In the genomic region with DNA sequence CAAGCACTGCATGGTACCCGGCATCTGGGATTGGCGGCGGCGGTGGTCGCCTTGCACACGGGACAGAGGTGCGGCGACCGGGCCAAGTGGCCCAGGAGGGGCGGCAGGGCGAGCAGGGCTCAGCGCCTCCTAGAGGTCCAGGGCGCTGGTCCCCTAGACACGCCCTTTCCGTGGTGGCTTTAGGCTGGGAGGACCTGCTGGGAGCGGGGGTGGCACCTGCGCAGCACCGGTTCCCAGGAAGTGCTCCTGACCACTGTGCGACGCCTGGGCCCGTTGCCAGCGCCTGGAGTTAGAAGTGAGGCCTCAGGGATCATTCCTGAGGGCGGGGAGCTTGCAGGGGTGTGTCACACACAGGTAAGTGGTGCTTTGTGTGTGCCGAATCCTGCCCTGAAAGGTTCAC, we compare ENCODE assay signal across 9 mouse cellular contexts. TPM values are rescaled to one million over a fixed set of nuclear protein-coding genes. Genes with fewer than 3 reads are reported as not detected.
DNase-seq lines count a peak whose midpoint lies in the region; ATAC-seq and TF ChIP-seq lines count a peak whose summit lies in the region.
"Had no signal": no experiment of that assay in that cellular context is flagged by ENCODE, and none has a peak within 500 bp of the region (broad histone marks: within the 10 kb centered on the region; RNA-seq: fewer than 3 reads in every experiment).

A gene (minus strand): TSS at position 229 of the 400 bp plus-strand sequence.

- DNase-seq in cerebellum, postnatal 36 days = peak; percentile 8 to 20
- DNase-seq in cerebellum, adult 11 months = no peak
- DNase-seq in limb, embryonic 14.5 days (ENCODE audit: low spot score) = no peak
- peak; percentile 62 for DNase-seq in thymus, postnatal 4 days
- DNase-seq in left cerebral cortex, adult 18-20 months (ENCODE audit: low spot score in 2 of 2) = no peak

- 2% methylated on average over 24 of the region's 24 CpGs for WGBS in hindbrain, embryonic 12.5 days
- WGBS in limb, embryonic 14.5 days = 3% methylated on average over 24 of the region's 24 CpGs
- 3% methylated on average over 24 of the region's 24 CpGs for WGBS in midbrain, embryonic 13.5 days

- H3K4me1 ChIP-seq in brown adipose tissue, adult 24 weeks (ENCODE audit: control insufficient read depth, insufficient read depth, insufficient read length, low read length) = peaks cover 3% of the 10 kb centered on the region; the same call in 1 of the 2 replicates
- H3K4me1 ChIP-seq in hindbrain, embryonic 12.5 days = peaks cover 19% of the 10 kb centered on the region
- peaks cover 21% of the 10 kb centered on the region for H3K4me1 ChIP-seq in limb, embryonic 14.5 days (ENCODE audit: control insufficient read depth, insufficient read depth, low read length)
- H3K4me1 ChIP-seq in midbrain, embryonic 13.5 days (replicated peaks) = peaks cover 8% of the 10 kb centered on the region

- TF ChIP-seq POLR2A in limb, embryonic 14.5 days (IDR thresholded peaks at IDR 0.05; ENCODE audit: borderline replicate concordance, extremely low read depth, insufficient read depth, insufficient read length) = no peak

- peak; percentile 47 for ATAC-seq in hindbrain, embryonic 12.5 days (ENCODE audit: low FRiP score)
- ATAC-seq in limb, embryonic 14.5 days (ENCODE audit: low FRiP score, low read depth) = peak; percentile 13; the same call in 1 of the 2 replicates
- ATAC-seq in midbrain, embryonic 13.5 days = peak; percentile 57; the same call in 1 of the 2 replicates

- peak within 1 kb of the TSS; percentile 66 for H3K27ac ChIP-seq in brown adipose tissue, adult 24 weeks (replicated peaks; ENCODE audit: low read depth, low read length)
- H3K27ac ChIP-seq in hindbrain, embryonic 12.5 days = no peak within 1 kb of the TSS
- H3K27ac ChIP-seq in limb, embryonic 14.5 days (replicated peaks; ENCODE audit: low read depth, low read length) = no peak within 1 kb of the TSS
- H3K27ac ChIP-seq in midbrain, embryonic 13.5 days = no peak within 1 kb of the TSS

- H3K4me3 ChIP-seq in brown adipose tissue, adult 24 weeks (ENCODE audit: insufficient read depth, low read depth, low read length) = peak within 1 kb of the TSS; percentile 65
- H3K4me3 ChIP-seq in hindbrain, embryonic 12.5 days = peak within 1 kb of the TSS; percentile 28
- peak within 1 kb of the TSS; percentile 17 for H3K4me3 ChIP-seq in limb, embryonic 14.5 days (replicated peaks; ENCODE audit: low read length)
- H3K4me3 ChIP-seq in midbrain, embryonic 13.5 days (replicated peaks) = peak within 1 kb of the TSS; percentile 33

- no peaks in the 10 kb centered on the region for H3K9me3 ChIP-seq in hindbrain, embryonic 12.5 days (replicated peaks)
- H3K9me3 ChIP-seq in limb, embryonic 14.5 days (ENCODE audit: control insufficient read depth, low read length) = no peaks in the 10 kb centered on the region
- H3K9me3 ChIP-seq in midbrain, embryonic 13.5 days = no peaks in the 10 kb centered on the region

- H3K9ac ChIP-seq in hindbrain, embryonic 12.5 days = peak within 1 kb of the TSS; percentile 38; the same call in 1 of the 2 replicates
- H3K9ac ChIP-seq in limb, embryonic 14.5 days (ENCODE audit: low read depth, low read length, severe bottlenecking) = no peak within 1 kb of the TSS
- H3K9ac ChIP-seq in midbrain, embryonic 13.5 days (replicated peaks) = peak within 1 kb of the TSS; percentile 44; the same call in 1 of the 2 replicates

- H3K27me3 ChIP-seq in hindbrain, embryonic 12.5 days = peaks cover 36% of the 10 kb centered on the region
- peaks cover 12% of the 10 kb centered on the region for H3K27me3 ChIP-seq in limb, embryonic 14.5 days (ENCODE audit: control insufficient read depth, insufficient read depth, low read length)
- peaks cover 32% of the 10 kb centered on the region for H3K27me3 ChIP-seq in midbrain, embryonic 13.5 days

- no peaks in the 10 kb centered on the region for H3K36me3 ChIP-seq in hindbrain, embryonic 12.5 days
- no peaks in the 10 kb centered on the region for H3K36me3 ChIP-seq in limb, embryonic 14.5 days (ENCODE audit: control insufficient read depth, insufficient read depth, low read length)
- H3K36me3 ChIP-seq in midbrain, embryonic 13.5 days = no peaks in the 10 kb centered on the region

- H3K4me2 ChIP-seq in hindbrain, embryonic 12.5 days (replicated peaks) = peak within 1 kb of the TSS; percentile 52
- peak within 1 kb of the TSS; percentile 41 for H3K4me2 ChIP-seq in limb, embryonic 14.5 days (replicated peaks; ENCODE audit: low read depth, low read length, severe bottlenecking)
- H3K4me2 ChIP-seq in midbrain, embryonic 13.5 days (replicated peaks) = peak within 1 kb of the TSS; percentile 53

RNA-seq across cellular contexts. Expression of the gene that starts here (rescaled TPM):
- 23.0 and 28.5 TPM in 2 replicates for polyA plus RNA-seq in brown adipose tissue, adult 24 weeks (2012; ENCODE audit: insufficient read depth, insufficient read length, missing spikeins)
- 0.97 and 1.5 TPM in 2 replicates for polyA plus RNA-seq in hindbrain, embryonic 12.5 days (2016; fragmentation: Nextera tagmentation; extraction: Ambion mirVana)
- polyA plus RNA-seq in limb, embryonic 14.5 days (2012; rRNA removed) = 0.82 and 0.91 TPM in 2 replicates
- 1.7 and 2.3 TPM in 2 replicates for polyA plus RNA-seq in limb, embryonic 14.5 days (2014; fragmentation: Nextera tagmentation; extraction: Ambion mirVana)
- 0.82 and 0.86 TPM in 2 replicates for polyA plus RNA-seq in midbrain, embryonic 13.5 days (2015; fragmentation: Nextera tagmentation; extraction: Ambion mirVana)
- not detected for total RNA-seq in left cerebral cortex, adult 18-20 months (2021)
- total RNA-seq: hematopoietic stem cell, adult 5-6 weeks had no signal

Comparison
In these comparisons a context has a peak if more than half of its experiments do, and no peak if none do; other contexts are left out.
1. DNase-seq: peak in cerebellum, postnatal 36 days (2 of 2) and thymus, postnatal 4 days (single experiment); none in cerebellum, adult 11 months (single experiment), limb, embryonic 14.5 days (single experiment) and left cerebral cortex, adult 18-20 months (0 of 2).
2. Peak in ATAC-seq, H3K4me3 ChIP-seq, H3K9ac ChIP-seq and H3K4me2 ChIP-seq in midbrain, embryonic 13.5 days; RNA of the gene not detected or under 1 TPM.
3. Peak in every context shown above with its lines, with median percentiles within 50 percentile points of each other: H3K4me3 ChIP-seq, ATAC-seq and H3K4me2 ChIP-seq.